Mouse (Mus musculus): ENCODE data around the gene Pkig.

- no peak for TF ChIP-seq CTCF (IDR thresholded peaks at IDR 0.05; ENCODE audit: borderline replicate concordance, extremely low read depth, insufficient read depth, insufficient read length)
- no peak for TF ChIP-seq POLR2A (IDR thresholded peaks at IDR 0.05; ENCODE audit: borderline replicate concordance, extremely low read depth, insufficient read depth, insufficient read length, poor library complexity, severe bottlenecking)
Measured at GRCm38 (mm10) chr2:163642685-163643575, 15.3 kb upstream of the Pkig start.
